Mouse (Mus musculus): Measurements from ENCODE around the gene Cdadc1. TPM values are rescaled to one million over a fixed set of nuclear protein-coding genes. Genes with fewer than 3 reads are reported as not detected.

The Cdadc1 gene
- 36.1 and 38.5 TPM in 2 replicates for polyA plus RNA-seq (2015; fragmentation: Nextera tagmentation; extraction: Ambion mirVana)

DNA sequence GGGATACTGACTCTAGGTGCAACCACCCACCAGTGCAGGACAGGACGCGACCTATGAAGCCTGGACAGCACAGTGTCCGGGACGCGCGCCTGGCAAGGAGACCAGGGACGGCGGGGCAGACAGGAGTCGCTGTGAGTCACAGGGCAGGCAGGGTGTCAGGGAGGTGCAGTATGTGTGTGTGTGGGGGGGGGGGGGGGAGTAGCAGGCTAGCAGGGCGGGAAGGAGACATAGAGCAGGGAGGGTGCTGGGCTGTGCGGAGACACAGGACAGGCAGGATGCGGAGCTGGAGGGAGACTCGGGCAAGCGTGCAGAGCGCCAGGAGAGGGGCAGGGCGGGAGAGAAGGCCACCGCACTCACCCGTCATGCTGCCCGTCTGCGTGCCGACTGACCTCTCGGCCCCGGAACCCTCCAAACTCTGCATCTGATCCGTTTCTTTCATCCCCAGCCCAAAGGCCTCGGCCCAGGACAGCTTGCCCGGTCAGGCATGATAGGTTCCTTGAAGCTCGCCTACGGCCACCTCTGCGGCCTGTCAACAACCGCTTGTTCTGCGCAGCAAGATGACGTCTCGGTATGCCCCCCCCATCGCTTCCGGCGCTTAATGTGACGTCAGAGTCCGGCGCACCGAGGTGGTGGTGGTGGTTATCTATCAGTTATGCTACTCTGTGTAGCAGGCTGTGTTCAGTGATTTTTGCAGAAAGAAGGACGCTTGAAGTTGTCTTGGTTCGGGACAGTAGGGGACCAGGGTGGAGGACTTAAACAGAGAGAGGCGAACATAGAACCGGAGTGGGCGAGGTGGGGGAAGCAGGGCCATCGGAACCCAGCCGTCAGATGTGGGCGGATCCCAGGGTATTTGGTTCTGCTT, at the start of gene Cdadc1:
Cdadc1 (minus strand) TSS at position 562 of the 862 bp plus-strand sequence.
- Histone ChIP-seq H3K27ac (replicated peaks) (peak within 1 kb of the TSS; percentile 81), H3K4me2 (peak within 1 kb of the TSS; percentile 91), H3K4me1 (replicated peaks) (peaks cover 9% of the 10 kb centered on the region), H3K36me3 (peaks cover 4% of the 10 kb centered on the region; the same call in 1 of the 2 replicates), H3K9me3 (no peaks in the 10 kb centered on the region), H3K4me3 (peak within 1 kb of the TSS; percentile 92), H3K27me3 (peaks cover 4% of the 10 kb centered on the region; the same call in 1 of the 2 replicates), H3K9ac (peak within 1 kb of the TSS; percentile 91)
- peak; percentile 94 for ATAC-seq (ENCODE audit: low read depth)
- WGBS, result under 1% methylated on average over 46 of the region's 48 CpGs

GRCm38 (mm10) chr14:59646826-59647697, 49.3 kb upstream of the Cdadc1 start:
- 0 out of 2 replicates have a peak, but pooled peaks have one; percentile 28 for ATAC-seq (ENCODE audit: low read depth)
- peak overlapping the region; percentile 49 for H3K27ac ChIP-seq (replicated peaks)
- no peak overlapping the region for H3K9ac ChIP-seq
- H3K9me3 ChIP-seq, result no peaks in the 10 kb centered on the region
- no peak overlapping the region for H3K4me2 ChIP-seq
- peaks cover 25% of the 10 kb centered on the region for H3K4me1 ChIP-seq (replicated peaks)
- H3K27me3 ChIP-seq, result no peaks in the 10 kb centered on the region
- no peaks in the 10 kb centered on the region for H3K36me3 ChIP-seq
- H3K4me3 ChIP-seq, result no peak overlapping the region
- WGBS, result 67% methylated on average over 16 of the region's 16 CpGs

DNA sequence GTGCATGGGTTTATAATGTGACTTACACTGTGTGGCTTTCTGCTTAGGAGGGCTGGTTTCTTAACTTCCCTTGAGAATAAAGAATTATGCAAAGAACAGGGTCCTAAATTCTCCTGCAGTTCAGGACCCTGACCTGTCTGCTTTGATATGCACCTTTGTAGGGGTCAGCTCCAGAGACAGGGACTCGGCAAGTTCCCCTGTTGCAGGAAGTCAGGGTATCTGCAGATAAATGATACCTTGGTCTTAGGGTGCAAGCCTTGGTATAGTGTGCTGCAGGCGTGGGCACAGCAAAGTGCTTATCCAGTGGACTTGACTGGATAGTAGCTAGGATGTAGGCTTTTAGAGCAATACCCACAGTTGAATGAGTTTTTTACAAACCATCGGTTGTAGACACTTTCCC, 47.1 kb upstream of the Cdadc1 start:
- no peak for ATAC-seq (ENCODE audit: low read depth)

GRCm38 (mm10) chr14:59644166-59644565, 46.4 kb upstream of the Cdadc1 start:
- H3K9ac ChIP-seq, result no peak overlapping the region
- no peak overlapping the region for H3K27ac ChIP-seq (replicated peaks)
- H3K9me3 ChIP-seq, result no peaks in the 10 kb centered on the region
- H3K4me3 ChIP-seq, result no peak overlapping the region
- H3K27me3 ChIP-seq, result no peaks in the 10 kb centered on the region
- H3K4me2 ChIP-seq, result no peak overlapping the region
- no peaks in the 10 kb centered on the region for H3K36me3 ChIP-seq
- peaks cover 29% of the 10 kb centered on the region for H3K4me1 ChIP-seq (replicated peaks)
- 95% methylated on average over 1 of the region's 1 CpGs for WGBS
- no peak for ATAC-seq (ENCODE audit: low read depth)

More for the DNA sequence above, 47.1 kb upstream of the Cdadc1 start:
- Histone ChIP-seq H3K9ac (no peak overlapping the region), H3K27me3 (no peaks in the 10 kb centered on the region), H3K36me3 (no peaks in the 10 kb centered on the region), H3K4me1 (replicated peaks) (peaks cover 31% of the 10 kb centered on the region), H3K4me3 (no peak overlapping the region), H3K4me2 (no peak overlapping the region), H3K9me3 (no peaks in the 10 kb centered on the region), H3K27ac (replicated peaks) (no peak overlapping the region)
- WGBS, result 75% methylated on average over 3 of the region's 3 CpGs

- ATAC-seq (ENCODE audit: low read depth), result no peak
- no peak overlapping the region for H3K4me2 ChIP-seq
- H3K27me3 ChIP-seq, result no peaks in the 10 kb centered on the region
- WGBS, result 79% methylated on average over 12 of the region's 12 CpGs
- H3K4me3 ChIP-seq, result no peak overlapping the region
- H3K4me1 ChIP-seq (replicated peaks), result peaks cover 24% of the 10 kb centered on the region
- no peaks in the 10 kb centered on the region for H3K9me3 ChIP-seq
- no peaks in the 10 kb centered on the region for H3K36me3 ChIP-seq
- H3K9ac ChIP-seq, result no peak overlapping the region
- no peak overlapping the region for H3K27ac ChIP-seq (replicated peaks)
Measured at GRCm38 (mm10) chr14:59643582-59643981, 45.8 kb upstream of the Cdadc1 start.

DNA sequence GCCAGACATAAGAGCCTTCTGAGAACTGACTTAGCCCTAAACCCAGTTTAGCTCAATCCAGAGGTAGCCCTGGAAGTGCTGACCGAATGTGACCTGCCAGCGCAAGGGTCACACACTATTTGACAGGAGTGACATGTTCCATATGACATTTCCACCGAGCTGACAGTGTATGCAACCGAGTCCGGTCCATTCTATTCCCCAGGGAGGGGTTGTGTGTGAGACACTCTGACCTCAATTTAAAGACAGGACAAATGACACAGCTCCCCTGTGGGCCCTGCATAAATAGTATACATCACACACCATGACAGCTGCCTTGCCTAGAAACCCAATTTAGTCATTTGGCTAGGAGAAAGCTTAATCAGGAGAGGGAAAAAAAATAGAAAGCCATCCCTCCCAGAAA, 44.1 kb upstream of the Cdadc1 start:
- ATAC-seq (ENCODE audit: low read depth), result no peak
- 48% methylated on average over 5 of the region's 5 CpGs for WGBS

DNA sequence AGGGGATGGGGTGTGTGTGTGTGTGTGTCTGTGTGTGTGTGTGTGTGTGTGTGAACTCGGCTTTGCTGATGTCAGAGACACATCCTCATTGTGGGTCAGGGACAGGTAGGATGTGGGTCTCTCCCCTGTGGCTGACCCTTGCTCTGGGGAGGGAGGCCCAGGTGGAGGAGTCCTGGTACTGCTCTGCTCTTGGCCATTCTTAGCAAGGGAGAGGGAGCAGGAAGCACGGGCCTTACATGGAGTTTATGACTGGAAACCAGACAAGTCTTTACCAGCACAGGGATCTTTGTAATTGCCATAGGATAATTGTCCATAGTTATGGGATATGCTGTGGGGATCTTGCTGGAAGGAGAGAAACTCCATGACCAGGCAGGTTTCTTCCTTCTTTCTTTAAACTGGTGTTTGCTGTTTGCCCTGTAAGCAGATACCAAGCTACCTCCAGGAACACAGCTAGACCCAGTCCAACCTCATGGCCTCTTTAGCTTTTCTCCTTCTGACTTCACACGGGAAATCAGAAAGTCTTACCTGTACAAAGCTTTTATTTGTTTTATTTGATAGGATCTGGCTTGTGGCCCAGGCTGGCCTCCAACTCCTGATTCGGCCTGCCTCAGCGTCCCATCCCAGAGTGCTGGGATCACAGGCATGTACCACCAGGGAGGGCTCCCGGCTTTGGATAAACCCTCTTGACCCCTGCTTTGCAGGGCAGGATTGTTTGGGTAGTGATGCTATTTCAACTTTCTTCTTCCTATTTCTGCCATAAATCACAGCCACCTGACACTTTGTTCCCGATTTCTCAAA, 41.3 kb upstream of the Cdadc1 start:
- H3K36me3 ChIP-seq, result no peaks in the 10 kb centered on the region
- no peaks in the 10 kb centered on the region for H3K9me3 ChIP-seq
- ATAC-seq (ENCODE audit: low read depth), result no peak
- H3K4me1 ChIP-seq (replicated peaks), result peaks cover 14% of the 10 kb centered on the region
- no peaks in the 10 kb centered on the region for H3K27me3 ChIP-seq
- H3K9ac ChIP-seq, result no peak overlapping the region
- H3K27ac ChIP-seq (replicated peaks), result no peak overlapping the region
- 73% methylated on average over 7 of the region's 7 CpGs for WGBS
- H3K4me3 ChIP-seq, result no peak overlapping the region
- no peak overlapping the region for H3K4me2 ChIP-seq

More for the DNA sequence above, 44.1 kb upstream of the Cdadc1 start:
- Histone ChIP-seq H3K4me1 (replicated peaks) (peaks cover 19% of the 10 kb centered on the region), H3K36me3 (no peaks in the 10 kb centered on the region), H3K27ac (replicated peaks) (no peak overlapping the region), H3K4me3 (no peak overlapping the region), H3K4me2 (no peak overlapping the region), H3K27me3 (no peaks in the 10 kb centered on the region), H3K9ac (no peak overlapping the region), H3K9me3 (no peaks in the 10 kb centered on the region)

DNA sequence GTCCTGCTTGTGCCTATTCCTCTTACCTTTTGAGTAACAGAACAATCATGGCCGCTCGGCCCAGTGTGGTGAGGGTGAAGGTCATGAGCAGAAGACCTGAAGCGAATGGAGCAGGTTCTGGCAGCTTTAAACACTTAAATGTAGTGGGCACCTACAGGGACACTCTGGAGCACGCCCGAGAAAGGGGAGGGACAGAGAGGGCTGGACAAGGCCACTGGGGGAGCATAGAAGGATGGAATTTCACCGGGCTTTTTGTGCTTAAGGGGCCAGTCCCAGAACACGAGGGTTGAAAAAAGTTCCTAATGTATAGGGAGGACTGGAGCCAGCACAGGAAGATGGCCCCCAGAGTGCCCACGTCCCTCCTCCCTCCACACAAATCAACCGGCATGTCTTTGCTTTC, 36.2 kb upstream of the Cdadc1 start:
- H3K4me1 ChIP-seq (replicated peaks), result 0 out of 2 replicates have a peak, but pooled peaks cover 5% of the 10 kb centered on the region
- no peaks in the 10 kb centered on the region for H3K9me3 ChIP-seq
- WGBS, result 85% methylated on average over 9 of the region's 9 CpGs
- H3K4me2 ChIP-seq, result no peak overlapping the region
- no peak for ATAC-seq (ENCODE audit: low read depth)
- no peak overlapping the region for H3K4me3 ChIP-seq
- no peak overlapping the region for H3K9ac ChIP-seq
- no peaks in the 10 kb centered on the region for H3K36me3 ChIP-seq
- peaks cover 11% of the 10 kb centered on the region for H3K27me3 ChIP-seq
- H3K27ac ChIP-seq (replicated peaks), result no peak overlapping the region

- Histone ChIP-seq H3K4me3 (no peak overlapping the region), H3K27me3 (peaks cover 15% of the 10 kb centered on the region), H3K4me1 (replicated peaks) (0 out of 2 replicates have a peak, but pooled peaks cover 5% of the 10 kb centered on the region), H3K9ac (no peak overlapping the region), H3K36me3 (no peaks in the 10 kb centered on the region), H3K4me2 (no peak overlapping the region), H3K9me3 (no peaks in the 10 kb centered on the region), H3K27ac (replicated peaks) (no peak overlapping the region)
- WGBS, result 79% methylated on average over 5 of the region's 5 CpGs
- no peak for ATAC-seq (ENCODE audit: low read depth)
Measured at GRCm38 (mm10) chr14:59633295-59633898, 35.6 kb upstream of the Cdadc1 start.

- no peak overlapping the region for H3K4me2 ChIP-seq
- no peak overlapping the region for H3K27ac ChIP-seq (replicated peaks)
- H3K4me1 ChIP-seq (replicated peaks), result peaks cover 19% of the 10 kb centered on the region
- ATAC-seq (ENCODE audit: low read depth), result no peak
- no peak overlapping the region for H3K4me3 ChIP-seq
- no peaks in the 10 kb centered on the region for H3K36me3 ChIP-seq
- 94% methylated on average over 6 of the region's 6 CpGs for WGBS
- no peak overlapping the region for H3K9ac ChIP-seq
- H3K9me3 ChIP-seq, result no peaks in the 10 kb centered on the region
- peaks cover 27% of the 10 kb centered on the region for H3K27me3 ChIP-seq
Measured at GRCm38 (mm10) chr14:59632067-59632466, 34.3 kb upstream of the Cdadc1 start.

GRCm38 (mm10) chr14:59630096-59630495, 32.3 kb upstream of the Cdadc1 start:
- ATAC-seq (ENCODE audit: low read depth), result no peak
- H3K4me2 ChIP-seq, result no peak overlapping the region

More at GRCm38 (mm10) chr14:59630096-59630495, 32.3 kb upstream of the Cdadc1 start:
- Histone ChIP-seq H3K9ac (no peak overlapping the region), H3K4me3 (no peak overlapping the region), H3K36me3 (no peaks in the 10 kb centered on the region), H3K27ac (replicated peaks) (no peak overlapping the region), H3K9me3 (no peaks in the 10 kb centered on the region), H3K27me3 (peaks cover 36% of the 10 kb centered on the region), H3K4me1 (replicated peaks) (peaks cover 35% of the 10 kb centered on the region)
- 80% methylated on average over 9 of the region's 9 CpGs for WGBS
